Mouse (Mus musculus) retina, embryonic 14.5 days (tissue): Measurements from ENCODE around the gene Rif1.
A peak's percentile ranks its signal among the peaks of the same experiment; 100 is the strongest.

Experiments used
- DNase-seq: peaks from one replicate; pipeline ENCODE4 v3.0.0-alpha.2; 2015; ENCODE audit warnings: low spot score

Gene Rif1

GRCm38 (mm10) chr2:52072491-52073140, at the start of gene Rif1:
Gene Rif1 (plus strand): TSS chr2:52072832.
- DNase-seq = peak; percentile 87

DNA sequence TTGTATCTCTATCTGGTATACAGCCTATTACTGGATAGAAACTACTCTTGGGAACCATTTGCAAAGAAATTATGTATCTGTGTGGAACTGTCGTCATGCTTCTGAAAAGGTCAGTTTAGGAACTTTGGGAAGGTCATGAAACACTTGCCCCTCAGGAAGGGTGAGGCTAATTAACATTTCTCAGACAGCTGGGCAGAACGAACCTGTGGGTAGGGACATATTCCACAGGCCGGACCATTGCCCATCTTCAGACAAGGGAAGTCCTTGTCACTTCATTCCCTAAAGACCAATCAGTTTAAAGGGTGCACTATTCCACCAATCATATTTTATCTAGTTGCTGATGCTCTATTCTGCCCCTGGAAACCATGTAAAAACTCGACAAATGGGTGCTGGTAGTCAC, 45.6 kb upstream of the Rif1 start:
- no peak for DNase-seq

- DNase-seq = no peak
These were observed 43.2 kb upstream of the Rif1 start for GRCm38 (mm10) chr2:52029426-52029825.

DNA sequence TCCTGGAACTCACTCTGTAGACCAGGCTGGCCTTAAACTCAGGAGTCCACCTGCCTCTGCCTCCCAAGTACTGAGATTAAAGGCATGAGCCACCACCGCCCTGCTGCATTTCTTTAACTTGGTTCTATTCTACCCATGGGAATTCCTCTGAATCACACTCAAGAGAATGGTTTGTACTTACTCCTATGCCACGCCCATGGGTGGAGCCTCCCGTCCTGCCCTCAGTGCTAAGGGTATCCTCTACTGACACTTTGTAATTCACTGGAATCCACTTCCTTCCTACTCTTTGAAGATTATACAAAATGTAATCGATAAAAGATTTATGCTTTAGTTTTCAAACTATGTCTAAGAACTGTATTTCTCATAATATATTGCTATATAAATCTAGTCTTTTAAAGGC, 41.1 kb upstream of the Rif1 start:
- no peak for DNase-seq

- DNase-seq = no peak
These were observed 38.0 kb upstream of the Rif1 start for GRCm38 (mm10) chr2:52034601-52035000.

DNA sequence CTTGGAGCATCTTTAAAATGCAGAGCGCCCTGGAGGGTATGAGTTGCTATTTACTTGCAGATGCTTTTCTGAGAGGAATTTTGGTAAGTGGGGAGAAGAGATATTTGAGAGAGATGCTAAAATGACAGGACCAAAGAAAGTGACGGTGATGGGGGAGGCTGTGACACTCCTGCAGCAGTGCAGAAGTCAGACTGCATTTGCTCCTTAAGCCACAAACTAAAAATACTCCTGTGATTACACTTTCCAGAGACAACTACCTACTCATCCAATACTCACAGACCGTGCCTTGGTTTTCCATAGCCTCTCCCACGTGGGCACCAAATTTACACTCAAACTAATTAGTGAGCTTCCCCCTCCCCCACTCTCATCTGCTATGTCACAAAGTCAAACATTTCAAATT, 37.5 kb upstream of the Rif1 start:
- no peak for DNase-seq

DNA sequence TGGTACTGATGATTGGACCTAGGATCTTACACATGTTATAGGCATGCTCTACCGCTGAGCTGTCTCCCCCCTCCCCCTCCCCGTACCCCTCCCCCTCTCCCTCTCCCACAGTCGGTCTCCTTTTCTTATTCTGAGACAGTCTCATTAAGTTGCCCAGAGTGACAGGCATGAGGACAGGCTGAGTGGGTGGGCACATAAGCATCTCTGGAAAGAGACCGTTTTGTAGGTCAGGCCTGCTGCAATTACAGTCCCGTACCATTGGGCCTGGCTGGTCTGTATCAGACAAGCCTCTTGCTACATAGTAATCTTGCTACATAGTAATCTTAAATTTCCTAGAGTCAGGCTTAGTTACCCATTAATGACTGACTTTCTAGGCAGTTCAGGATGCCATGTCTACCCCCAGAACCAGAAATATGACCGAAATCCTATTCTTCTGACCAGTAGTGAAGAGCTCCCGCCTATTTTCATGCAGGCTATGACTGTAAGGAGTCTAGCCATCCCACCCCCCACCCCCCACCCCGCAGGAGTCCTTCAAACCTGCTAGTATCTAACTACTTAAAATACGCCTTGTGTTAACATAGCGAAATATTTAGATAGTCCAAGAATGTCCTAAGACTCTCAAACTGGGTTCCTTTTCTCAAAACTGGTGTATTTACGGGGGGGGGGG, 35.6 kb upstream of the Rif1 start:
- DNase-seq = peak; percentile 73

- DNase-seq = peak; percentile 64
These were observed 34.8 kb upstream of the Rif1 start, which contains the start of gene Tnfaip6 for GRCm38 (mm10) chr2:52037882-52038281. Gene Tnfaip6 (plus strand): TSS chr2:52038009.

DNA sequence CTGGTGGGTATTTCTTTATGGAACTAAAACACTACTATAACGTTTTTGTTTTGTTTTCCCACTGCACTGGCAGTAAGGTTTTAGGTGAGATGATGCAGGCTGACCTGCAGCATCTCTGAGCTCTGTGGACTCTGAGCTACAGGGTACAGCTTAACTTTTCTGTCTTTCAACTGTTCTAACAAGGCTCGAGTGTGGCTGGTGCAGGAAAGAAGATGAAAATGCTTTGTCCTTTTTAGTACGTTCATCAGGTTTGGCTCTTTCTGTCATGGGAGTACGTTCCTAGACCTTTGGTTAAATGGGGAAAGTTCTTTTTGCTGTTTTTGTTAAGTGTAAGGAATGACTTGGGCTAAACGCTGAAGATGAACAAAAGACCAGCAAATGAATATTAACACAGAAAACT, 34.1 kb upstream of the Rif1 start:
- DNase-seq = peak; percentile 26

DNA sequence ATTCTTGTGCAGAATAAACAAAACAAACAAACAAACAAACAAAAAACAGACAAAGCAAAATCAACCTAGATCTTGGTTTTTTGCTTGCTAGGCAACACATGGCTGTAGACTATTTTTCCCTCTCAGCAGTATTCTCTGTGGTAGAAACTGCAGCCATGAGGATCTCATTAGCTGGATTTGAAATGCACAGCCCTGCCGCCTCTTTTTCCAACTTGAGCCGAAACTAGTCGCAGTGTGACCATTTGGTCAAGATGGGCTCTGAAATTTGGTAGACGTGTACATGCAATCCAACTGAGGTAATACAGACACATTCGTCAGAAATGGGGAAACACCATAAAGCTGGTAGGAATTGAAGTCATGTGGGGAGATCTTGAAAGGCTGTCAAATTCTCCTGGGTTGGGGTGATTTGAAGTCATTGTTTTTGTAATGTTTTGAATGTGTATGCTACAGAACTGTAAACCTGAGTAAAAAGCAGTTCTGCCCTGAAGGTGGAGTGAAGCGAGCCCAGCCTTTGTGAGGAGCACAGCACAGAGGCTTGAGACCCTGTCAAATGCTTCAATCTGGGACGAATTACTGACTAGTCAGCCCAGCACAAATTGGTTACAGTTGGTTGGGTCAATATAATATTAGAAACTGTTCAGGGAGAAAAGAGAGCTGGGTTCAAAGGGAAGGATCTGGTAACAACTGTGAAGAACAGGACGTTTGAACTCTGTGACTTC, 33.4 kb upstream of the Rif1 start:
- peak; percentile 54 for DNase-seq

GRCm38 (mm10) chr2:52042132-52042531, 30.5 kb upstream of the Rif1 start:
- no peak for DNase-seq

- DNase-seq = peak; percentile 37
These were observed 29.9 kb upstream of the Rif1 start for GRCm38 (mm10) chr2:52042714-52043113.

DNA sequence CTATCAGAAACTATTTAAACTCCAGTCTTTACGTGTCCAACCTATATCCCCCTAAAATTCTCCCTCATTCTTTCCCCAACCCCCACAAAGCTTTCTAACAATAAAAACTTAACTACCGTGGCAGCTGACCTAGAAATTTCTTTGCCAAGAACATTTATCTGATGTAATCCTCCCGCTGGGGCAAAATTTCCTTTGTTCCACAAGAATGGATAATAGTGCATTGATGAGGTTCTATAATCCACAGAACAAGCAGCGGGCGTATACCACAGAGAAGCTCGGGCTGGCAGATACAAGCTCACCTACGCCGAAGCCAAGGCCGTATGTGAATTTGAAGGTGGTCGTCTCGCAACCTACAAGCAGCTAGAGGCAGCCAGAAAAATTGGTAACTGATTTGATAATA, 29.1 kb upstream of the Rif1 start:
- DNase-seq = peak; percentile 36

DNA sequence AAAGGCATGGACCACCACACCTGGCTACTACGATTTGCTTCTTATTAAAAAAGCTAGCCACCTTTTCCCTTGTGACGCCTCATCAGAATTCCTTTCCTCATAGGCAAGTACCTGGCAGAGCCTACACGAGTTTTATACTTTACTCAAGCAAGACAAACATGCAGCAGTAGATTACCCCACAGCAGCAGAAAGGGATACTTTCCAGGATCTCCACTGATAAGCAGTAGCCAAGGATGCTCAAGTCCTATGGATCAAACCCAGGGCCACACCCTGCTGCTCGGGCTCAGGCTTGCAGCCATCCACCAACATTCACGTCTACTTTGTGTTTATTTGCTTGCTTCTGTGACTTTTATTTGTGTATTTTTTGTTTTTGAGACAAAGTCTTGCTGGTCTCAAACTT, 26.6 kb upstream of the Rif1 start:
- no peak for DNase-seq

GRCm38 (mm10) chr2:52050823-52051222, 21.8 kb upstream of the Rif1 start:
- no peak for DNase-seq

DNA sequence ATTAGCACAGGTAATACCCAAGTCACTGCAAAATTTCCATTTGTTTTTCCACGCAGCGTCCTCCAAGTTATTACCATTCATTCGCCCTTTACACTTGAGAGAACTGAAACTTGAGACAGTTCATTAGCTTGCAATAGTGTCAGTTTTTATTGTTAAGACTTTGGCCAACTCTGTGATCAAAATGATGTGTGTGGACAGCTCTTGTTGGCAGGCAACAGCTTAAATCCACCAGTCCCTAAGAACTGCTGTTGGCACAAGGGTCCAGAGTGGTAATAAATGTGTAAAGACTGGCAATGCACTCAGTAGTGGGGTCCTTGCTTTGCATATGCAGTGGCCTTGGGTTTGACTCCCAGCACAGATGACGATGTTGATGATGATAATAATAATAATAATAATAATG, 20.3 kb upstream of the Rif1 start:
- DNase-seq = no peak

- DNase-seq = no peak
These were observed 19.1 kb upstream of the Rif1 start for GRCm38 (mm10) chr2:52053502-52053901.

- no peak for DNase-seq
These were observed 17.0 kb upstream of the Rif1 start for GRCm38 (mm10) chr2:52055616-52056015.

DNA sequence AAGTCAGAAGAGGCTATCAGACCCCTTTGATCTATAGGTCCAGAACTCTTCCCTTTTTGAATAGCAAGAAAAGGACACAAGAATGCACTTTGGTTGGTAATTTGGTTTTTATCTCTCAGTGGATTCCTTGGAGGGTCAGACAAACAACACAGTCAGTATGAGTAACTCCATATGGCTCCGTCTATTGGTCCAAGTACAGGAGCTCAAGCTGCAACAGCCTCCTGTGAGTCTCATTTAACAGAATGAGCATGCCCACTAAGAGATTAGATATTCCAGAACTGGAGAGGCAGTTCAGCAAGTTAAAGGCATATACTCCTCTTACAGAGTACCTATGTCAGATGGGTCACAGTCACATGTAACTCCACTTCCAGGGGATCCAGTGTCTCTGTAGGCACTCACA, 15.5 kb upstream of the Rif1 start:
- no peak for DNase-seq

GRCm38 (mm10) chr2:52057681-52058080, 15.0 kb upstream of the Rif1 start:
- no peak for DNase-seq

- DNase-seq = no peak
These were observed 4.0 kb upstream of the Rif1 start for GRCm38 (mm10) chr2:52068641-52069040.

DNA sequence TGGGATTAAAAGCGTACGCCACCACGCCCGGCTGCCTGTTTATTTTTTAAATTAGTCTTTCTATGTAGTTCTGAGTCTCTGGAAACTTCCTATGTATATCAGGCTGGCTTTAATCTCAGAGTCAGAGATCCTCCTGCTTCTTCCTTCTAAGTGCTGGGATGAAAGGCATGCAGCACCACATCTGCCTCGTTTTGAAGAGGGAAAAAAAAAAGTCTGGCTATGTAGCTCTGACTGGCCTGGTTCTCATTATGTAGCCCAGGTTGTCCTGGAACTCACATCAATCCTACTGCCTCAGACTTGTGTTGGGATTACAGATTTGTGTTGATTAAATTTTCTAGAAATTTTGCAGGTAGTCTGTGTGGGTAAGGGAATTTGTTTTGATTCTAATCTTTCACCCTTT, 1.8 kb upstream of the Rif1 start:
- DNase-seq = no peak

DNA sequence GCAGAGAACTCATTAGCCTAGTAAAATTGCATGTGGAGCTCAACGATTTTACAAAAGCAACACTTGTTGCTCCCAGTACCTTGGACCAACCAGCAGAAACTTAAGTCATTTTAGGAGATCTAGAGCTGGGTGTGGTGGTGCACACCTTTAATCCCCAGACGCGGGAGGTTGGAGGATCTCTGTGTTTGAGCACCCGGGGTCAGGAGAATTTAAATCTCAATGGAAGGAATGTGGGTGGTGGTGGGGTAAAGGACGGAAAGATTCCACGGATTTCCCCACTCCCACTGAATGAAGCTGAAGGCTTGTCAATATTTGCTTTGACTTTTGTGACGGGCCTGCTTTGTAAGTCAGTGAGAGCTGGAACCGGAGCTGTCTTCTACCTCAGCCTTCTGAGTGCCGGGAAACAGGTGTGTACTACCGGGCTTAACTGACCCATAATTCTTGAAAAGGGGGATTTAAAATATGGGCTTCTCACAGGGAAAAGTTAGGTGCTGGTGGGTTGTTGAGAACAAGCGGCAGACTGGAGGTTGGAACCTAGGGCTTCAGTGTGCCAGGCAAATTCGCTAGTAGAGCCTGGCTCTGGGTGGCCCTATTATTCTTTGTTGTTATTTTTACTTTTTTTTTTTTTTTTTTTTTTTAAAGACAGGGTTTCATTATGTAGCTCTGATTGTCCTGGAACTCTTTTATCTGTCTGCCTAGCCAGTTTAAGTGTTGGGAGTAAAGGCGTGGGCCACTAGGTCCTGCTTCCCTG, 1.2 kb upstream of the Rif1 start:
- DNase-seq = no peak
